Mouse (Mus musculus) kidney, adult 8-10 months (tissue): ENCODE measurements at regions not wholly inside any gene's neighbourhood (a gene's known extent, or its start where the extent isn't known, plus 50 kb on each side); places are given as distances from the start of the nearest gene placed in this dataset.

Source experiments
- DNase-seq, 2 experiments: peaks; one replicate each; pipeline ENCODE4 v3.0.0; 2022

DNA sequence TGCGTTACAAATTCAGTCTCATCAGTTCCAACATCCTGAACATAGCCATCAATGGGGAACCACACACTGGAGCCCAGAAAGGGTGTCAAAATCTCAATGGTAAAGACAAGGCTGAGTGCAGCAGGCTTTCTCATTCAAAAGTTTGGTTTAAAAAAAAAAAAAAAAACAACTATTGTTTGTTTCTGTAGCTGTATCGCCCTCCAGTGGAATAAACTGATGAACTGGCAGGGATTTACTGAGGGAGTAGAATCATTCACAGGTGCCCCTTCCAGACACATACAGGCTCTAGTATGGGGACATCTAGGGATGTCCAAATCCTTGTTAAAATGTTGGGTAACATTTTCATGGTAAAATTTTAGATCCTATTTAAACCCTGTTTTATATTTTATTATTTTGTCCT, 361.6 kb upstream of the Lmcd1 start:
- DNase-seq: no peak

DNA sequence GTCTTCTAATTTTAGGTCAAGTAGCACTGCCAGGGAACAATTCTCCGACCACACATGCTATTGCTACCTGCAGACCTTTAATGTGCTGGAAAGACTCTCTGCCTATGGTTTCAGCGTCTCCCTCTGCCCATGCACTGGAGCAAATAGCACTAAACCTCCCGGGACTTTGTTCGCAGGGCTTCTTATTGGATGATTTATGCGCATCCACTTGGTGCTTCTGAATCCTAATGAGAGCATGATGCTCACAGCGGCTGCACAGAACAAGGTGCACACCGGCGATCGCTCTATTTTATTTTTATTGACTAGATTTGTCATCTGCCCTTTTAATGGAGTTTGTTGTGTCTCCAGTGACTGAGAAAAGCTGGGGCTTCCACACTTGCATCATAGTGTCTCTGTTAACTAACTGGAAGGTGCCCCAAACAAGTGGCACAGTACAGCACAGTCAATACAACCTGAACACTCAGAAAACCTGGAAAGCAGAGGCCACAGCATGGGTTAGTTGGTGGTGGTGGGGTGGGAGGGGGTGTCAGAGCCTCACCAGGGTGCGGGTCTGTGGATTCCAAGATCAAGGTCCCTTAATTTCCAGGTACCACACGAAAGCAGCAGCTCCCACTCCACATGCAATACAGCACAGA, 359.7 kb upstream of the Lmcd1 start:
- no peak for DNase-seq

DNA sequence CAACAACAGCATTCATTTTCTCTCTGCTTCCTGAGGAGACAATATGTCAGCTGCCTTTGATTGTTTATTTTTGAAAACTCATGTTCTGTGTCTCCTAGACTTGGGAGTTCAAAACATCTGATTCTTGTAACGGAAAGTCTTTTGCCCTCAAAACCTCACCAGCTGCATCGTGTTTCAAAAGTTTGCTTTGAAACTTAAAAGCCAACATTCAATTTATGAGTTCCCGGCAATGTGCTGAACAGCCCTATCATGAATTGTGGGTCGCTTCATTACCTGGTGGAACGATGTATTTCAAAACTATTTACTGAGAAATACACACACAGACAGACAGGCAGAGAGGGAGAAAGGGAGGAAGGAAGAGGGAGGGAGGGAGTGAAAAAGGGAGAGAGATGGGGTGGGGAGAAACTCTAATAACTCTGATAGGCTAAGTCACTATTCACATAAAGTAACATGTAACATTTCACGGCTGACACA, 356.3 kb upstream of the Lmcd1 start:
- DNase-seq: peak in 1 of 2 experiments; percentile 6

- peak in 1 of 2 experiments; percentile 12 for DNase-seq
Observed at GRCm38 (mm10) chr6:111917868-111918597, 355.5 kb upstream of the Lmcd1 start.

DNA sequence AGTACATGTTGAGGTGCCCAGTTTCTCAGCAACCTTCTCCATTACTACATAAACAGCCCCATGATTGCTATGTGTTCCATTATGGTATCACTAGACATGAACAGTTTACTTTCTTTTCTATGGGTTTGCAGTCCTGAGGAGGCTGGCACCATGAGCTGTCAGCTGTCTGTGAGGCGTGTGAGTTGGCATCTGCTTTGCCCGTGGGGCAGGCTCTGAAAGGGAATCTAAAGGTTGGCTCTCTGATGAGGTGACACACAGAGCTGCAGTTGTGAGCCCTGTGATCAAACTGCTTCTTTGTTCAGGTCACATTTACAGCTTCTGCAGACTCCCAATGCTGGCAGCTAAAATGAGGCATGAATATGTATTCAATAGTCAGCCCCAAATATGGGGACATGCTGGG, 341.0 kb upstream of the Lmcd1 start:
- DNase-seq: no peak

GRCm38 (mm10) chr6:111954401-111954800, 319.2 kb upstream of the Lmcd1 start:
- no peak for DNase-seq

DNA sequence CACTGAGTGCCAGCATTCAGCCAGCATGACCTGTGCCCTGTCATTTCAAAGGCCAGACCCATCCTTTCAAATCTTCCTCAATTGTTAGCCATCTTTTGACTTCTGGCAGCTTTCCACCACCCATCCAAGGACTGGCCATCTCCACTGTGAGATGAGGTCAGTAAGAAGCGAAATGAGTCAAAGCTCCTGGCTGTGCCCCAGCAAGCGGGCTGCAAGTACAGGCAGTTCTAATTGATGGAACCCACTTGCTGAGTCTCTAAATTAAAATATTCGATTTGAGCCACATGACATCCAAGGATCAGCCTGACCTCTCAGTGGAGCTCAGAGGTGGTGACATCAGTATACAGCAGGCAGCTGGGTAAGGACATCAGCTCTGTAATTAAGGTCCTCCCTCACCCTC, 307.8 kb upstream of the Lmcd1 start:
- no peak for DNase-seq

DNA sequence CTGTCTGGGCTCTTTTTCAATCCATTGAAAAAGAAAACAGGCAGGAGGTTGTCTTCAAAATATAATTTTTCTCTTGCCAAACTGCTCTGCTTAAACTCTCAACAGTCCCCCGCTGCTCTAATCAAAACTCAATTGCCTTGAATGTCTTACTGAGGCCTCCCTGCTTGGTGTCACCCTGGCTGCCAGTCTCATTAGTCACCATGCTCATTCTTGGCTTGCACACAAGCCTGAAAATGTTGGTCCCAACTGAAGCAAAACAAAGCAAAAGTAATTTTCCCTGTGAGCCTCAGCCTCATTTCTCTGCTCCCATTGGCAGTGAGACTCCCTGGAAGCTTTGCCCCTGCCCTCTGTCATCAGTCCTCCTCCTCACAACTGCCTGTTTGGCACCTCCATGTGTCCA, 288.1 kb upstream of the Lmcd1 start:
- no peak for DNase-seq

DNA sequence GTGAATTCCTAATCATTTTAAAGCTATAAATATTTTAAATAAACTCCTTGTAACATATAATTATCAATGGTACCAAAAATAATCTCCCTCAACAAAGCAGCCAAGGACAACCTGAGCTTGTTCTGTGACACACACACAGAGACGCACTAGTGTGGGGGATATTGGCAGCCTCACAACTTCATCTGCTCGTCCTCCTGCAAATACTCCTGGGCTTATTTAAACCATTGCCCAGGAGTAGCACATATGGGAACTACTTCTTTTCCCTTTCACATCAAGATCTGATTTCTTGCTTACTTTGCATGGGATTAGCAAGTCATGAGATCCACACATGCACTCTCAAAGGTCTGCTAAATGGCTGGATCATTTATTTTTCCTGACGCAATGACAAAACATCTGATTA, 277.7 kb upstream of the Lmcd1 start:
- DNase-seq: no peak

DNA sequence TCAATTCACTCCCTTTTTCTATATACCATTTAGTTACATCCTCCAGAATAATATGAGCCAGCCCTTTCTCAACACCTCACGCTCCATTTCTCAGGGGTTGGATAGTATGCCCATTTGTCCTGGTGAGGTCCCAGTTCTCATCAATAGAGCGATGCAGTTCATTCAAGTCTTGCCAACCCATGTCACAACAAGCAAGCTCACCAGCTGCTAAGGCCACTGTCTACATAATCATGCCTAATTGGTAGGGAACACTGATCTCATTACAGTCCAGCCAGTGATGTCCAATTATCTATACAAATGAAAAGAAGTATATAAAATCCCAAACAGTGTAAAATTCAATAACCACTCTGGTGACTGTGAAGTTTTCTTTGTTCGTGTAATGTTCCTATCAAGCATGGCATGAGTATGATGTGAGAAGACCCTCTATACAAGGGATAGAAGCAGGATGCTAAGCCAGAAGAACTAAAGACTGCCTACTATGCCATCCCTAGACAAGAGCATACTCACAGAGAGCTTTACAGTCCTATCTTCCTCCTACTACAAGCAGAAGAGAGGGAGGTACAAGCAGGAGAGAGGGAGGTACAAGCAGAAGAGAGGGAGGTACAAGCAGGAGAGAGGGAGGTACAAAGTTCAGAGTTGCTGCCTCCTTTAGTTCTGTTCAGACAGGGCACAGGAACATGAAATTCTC, 269.6 kb upstream of the Lmcd1 start:
- DNase-seq: no peak

- DNase-seq: no peak
Observed at GRCm38 (mm10) chr6:112026261-112027205, 247.0 kb upstream of the Lmcd1 start.

GRCm38 (mm10) chr6:112050548-112051184, 222.9 kb upstream of the Lmcd1 start:
- no peak for DNase-seq

DNA sequence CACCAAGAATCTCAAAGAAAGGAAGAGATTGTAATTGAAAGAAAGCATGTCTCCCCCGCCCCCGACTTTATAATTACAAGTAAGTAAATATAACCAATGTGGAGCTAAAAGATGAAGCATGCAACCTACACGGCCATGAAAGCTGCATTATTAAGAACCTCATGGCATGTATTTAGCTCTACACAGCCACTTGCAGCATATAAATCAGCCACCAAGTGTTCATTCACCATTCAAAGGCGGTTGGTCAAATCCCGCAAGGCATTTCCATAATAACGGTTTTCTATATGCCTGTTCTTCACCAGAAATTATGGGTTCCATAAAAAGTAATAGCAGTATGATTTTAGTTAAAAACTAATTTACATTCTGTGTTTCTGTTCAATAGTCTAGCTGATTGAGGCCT, 221.4 kb upstream of the Lmcd1 start:
- DNase-seq: no peak

DNA sequence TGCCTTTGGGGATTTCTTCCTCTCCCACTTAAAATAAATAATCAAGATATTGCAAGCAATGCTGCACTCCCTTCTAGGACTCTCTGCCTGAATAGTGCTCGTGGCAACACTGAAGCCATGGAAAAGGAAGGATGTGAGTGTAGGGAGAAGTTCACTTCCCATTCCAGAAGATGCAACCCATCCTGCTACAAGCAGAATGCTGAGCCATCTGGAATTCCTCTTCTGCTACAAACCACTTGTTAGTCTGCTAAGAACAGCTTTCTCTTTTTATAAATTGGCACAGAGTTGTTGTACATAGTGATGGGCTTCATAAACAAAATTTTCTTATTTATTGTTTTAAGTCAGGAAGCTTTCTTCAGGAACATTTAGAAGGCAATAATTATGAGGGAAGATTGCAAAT, 215.7 kb upstream of the Lmcd1 start:
- no peak for DNase-seq

GRCm38 (mm10) chr6:112062956-112063355, 210.6 kb upstream of the Lmcd1 start:
- DNase-seq: no peak

GRCm38 (mm10) chr6:112090597-112090996, 183.0 kb upstream of the Lmcd1 start:
- no peak for DNase-seq

GRCm38 (mm10) chr6:112091125-112091763, 182.3 kb upstream of the Lmcd1 start:
- peak; percentile 2 to 50 for DNase-seq

GRCm38 (mm10) chr6:112093300-112093699, 180.3 kb upstream of the Lmcd1 start:
- DNase-seq: no peak

GRCm38 (mm10) chr6:112097699-112098098, 175.9 kb upstream of the Lmcd1 start:
- no peak for DNase-seq

- no peak for DNase-seq
Observed at GRCm38 (mm10) chr6:112108651-112109050, 164.9 kb upstream of the Lmcd1 start.

DNA sequence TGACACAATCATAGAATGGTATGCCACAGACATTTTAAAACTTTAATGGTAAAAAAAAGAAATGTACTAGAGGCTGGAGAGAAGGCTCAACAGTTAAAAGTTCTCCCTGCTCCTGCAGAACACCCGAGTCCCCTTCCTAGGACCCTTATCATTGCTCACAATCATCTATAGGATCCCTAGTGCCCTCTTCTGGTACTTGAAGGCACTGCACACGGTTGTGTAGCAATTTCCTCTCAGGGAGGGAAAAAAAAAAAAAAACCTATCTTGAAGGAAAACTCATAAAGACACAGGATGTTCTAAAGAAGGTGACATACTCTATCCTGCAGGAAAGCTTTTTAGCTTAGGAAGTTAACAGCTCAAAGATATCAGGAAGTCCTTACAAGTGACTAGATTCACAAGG, 154.4 kb upstream of the Lmcd1 start:
- DNase-seq: no peak

- peak in 1 of 2 experiments; percentile 10 for DNase-seq
Observed at GRCm38 (mm10) chr6:112133522-112133921, 140.0 kb upstream of the Lmcd1 start.
